Mouse (Mus musculus) liver, adult 10 weeks (tissue): ENCODE measurements around the gene Tnnc2. TPM values are rescaled to one million over a fixed set of nuclear protein-coding genes. Genes with fewer than 3 reads are reported as not detected.

Experiments used
- polyA plus RNA-seq: library from polyadenylated mRNA; stranded (reverse); fragments of 350-450 nt; fragmentation: Illumina TruSeq; extraction: RNeasy Lipid Tissue Mini Kit (QIAGEN cat#74804); gene quantifications from one replicate; pipeline ENCODE4 v1.2.3, GENCODE M21; 2014; ENCODE audit warnings: low read depth, low replicate concordance

Gene Tnnc2
- not detected for polyA plus RNA-seq

DNA sequence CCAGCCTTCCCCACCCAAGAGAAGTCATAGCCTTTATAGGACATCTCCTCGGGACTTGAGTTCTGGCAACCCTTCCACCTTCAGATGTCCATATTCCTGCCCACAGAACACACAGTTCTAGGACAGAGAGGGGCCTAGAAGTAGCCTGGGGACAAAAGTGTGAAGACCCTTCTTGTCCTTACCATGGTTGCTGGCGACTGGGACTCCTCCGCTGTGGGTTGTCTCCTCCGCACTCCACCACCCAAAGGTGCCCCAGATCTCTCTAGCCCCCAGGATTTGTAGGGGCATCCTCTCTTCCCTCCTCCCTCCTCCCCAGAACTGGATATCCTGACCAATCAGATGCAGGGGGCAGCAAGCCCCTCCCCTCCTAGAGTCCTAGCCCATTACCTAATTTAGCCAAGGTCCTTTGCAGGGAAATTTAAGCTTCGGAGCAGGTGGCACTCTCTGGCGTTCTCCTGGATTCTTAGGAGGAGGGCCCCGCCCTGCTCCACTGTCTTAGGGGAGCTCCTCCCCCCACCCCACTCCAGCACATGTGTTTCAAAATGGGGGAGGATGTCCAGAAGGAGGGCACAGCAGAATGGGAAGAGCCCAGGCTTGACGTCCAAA lies at the start of gene Tnnc2:
Gene Tnnc2 (minus strand): TSS at position 487 of the 606 bp plus-strand sequence.

GRCm38 (mm10) chr2:164828437-164828836 lies 48.7 kb upstream of the Tnnc2 start, which contains the start of gene Spata25:
Spata25 (minus strand) TSS chr2:164828537.

DNA sequence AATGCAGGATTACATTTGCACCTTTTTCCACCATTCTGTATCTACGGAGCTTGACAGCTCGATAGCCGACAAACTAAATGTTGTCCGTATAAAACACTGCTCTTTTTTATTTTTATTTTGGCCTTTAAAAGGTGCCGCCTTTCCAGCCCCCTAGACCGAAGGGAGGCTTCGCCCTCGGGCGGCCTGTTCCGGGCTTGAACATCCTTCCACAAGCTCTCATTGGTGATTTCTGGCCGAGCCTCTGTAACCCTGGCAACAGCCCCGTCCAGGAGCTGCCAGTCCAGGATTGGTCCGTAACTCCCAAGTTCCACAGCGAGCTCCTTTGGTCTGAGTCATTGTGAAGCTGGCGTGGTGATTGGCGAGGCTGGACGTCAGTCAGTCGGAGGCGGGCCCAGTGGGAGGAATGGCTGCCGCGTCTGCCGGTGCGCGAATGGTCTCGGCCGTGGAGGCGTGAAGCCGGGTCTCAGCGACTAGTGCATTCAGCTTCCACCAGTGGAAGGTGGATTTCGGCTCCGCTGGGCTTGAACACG lies 42.9 kb upstream of the Tnnc2 start, which contains the start of gene Zswim1:
Gene Zswim1 (plus strand): TSS at position 51 of the 530 bp plus-strand sequence.

GRCm38 (mm10) chr2:164804533-164805331 lies 25.0 kb upstream of the Tnnc2 start, which contains the start of the genes Acot8 and Zswim3:
Acot8 (minus strand) TSS chr2:164804882.
Zswim3 (plus strand) TSS chr2:164805098.

GRCm38 (mm10) chr2:164785481-164786387 lies 6.0 kb upstream of the Tnnc2 start, which contains the start of gene Snx21:
Snx21 (plus strand) TSS chr2:164785823.

DNA sequence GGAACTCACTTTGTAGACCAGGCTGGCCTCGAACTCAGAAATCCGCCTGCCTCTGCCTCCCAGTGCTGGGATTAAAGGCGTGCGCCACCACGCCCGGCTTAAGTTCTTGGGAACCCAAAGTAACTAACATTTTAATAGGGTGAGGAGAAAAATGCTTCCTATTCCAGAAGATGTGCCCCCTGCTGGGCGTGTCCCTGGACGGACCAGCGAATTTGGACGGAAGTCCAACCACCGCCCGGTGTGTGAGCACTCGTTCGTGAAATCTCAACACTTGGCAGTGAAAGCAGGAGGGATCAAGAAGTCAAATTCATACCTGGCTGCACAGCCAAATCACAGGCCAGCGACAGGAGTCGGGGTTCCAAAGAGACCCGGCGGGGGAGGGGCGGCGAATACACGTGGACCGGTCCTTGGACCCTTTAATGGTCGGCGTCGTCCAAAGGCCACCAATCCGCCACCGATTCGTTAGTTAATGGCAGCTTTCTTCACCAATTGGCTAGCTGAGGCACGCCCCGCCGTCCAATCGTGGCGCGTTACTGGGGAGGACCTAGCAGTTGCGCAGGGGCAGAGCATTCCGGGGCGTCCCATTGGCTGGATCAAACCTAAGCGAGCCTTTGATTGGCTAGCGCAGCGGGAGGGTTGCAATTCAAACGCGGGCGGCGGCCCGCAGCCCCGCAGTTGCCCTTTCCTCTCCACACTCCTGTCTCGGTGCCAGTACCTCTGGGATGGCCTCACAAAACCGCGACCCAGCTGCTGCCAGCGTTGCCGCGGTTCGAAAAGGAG lies 10.3 kb downstream of the Tnnc2 start, which contains the start of gene Ube2c:
Gene Ube2c (plus strand): TSS at position 641 of the 780 bp plus-strand sequence.

DNA sequence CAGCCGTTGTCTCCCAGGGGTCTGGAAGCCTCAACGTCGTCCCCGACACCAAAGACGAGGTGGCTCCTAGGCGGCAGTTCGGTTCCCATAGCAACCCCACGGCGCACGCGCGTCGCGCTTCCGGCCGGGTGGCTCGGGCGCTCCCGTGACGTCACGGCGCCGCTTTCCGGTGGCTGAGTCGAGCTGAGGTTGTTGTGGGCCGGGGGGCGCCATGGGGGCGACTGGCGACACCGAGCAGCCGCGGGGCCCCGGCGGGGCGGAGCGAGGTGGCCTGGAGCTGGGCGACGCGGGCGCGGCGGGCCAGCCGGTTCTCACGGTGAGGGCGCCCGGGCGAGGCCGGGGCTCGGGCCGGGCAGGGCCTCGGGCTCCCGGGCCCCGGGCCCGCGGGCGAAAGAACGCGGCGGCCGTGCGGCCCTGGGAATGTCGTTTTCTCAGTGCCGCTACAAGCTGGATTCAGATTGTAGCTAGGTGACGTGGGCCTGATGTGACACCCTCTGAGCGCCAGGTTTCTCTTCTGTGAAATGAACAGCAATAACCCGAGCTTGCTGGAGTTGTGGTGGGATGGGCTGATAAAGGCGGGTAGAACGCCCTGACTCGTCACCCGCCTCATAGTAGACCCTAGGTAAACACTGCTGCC lies 33.8 kb downstream of the Tnnc2 start, which contains the start of the genes Wfdc3 and Dnttip1:
Gene Wfdc3 (minus strand): TSS at position 89 of the 637 bp plus-strand sequence.
Gene Dnttip1 (plus strand): TSS at position 141 of the 637 bp plus-strand sequence.

Other genes with a start within 250 kb of the Tnnc2 start
- not detected for gene Wfdc2, start 217.6 kb downstream of the Tnnc2 start, polyA plus RNA-seq
- not detected for gene Spint3, start 206.5 kb downstream of the Tnnc2 start, polyA plus RNA-seq
- not detected for gene Wfdc6a, start 194.5 kb downstream of the Tnnc2 start, polyA plus RNA-seq
- gene Eppin, start 186.4 kb downstream of the Tnnc2 start, polyA plus RNA-seq, result not detected
- not detected for gene Wfdc6b, start 166.4 kb downstream of the Tnnc2 start, polyA plus RNA-seq
- not detected for gene Wfdc8, start 166.3 kb downstream of the Tnnc2 start, polyA plus RNA-seq
- gene Wfdc16, start 141.2 kb downstream of the Tnnc2 start, polyA plus RNA-seq, result 0.37 TPM
- not detected for gene Wfdc10, start 123.9 kb downstream of the Tnnc2 start, polyA plus RNA-seq
- gene Wfdc9, start 123.4 kb downstream of the Tnnc2 start, polyA plus RNA-seq, result not detected
- gene Wfdc11, start 105.9 kb downstream of the Tnnc2 start, polyA plus RNA-seq, result not detected
- not detected for gene Wfdc13, start 94.9 kb downstream of the Tnnc2 start, polyA plus RNA-seq
- gene Spint4, start 81.5 kb downstream of the Tnnc2 start, polyA plus RNA-seq, result not detected
- not detected for gene Spint5, start 64.7 kb downstream of the Tnnc2 start, polyA plus RNA-seq
- not detected for gene Wfdc3, start 34.0 kb downstream of the Tnnc2 start, polyA plus RNA-seq
- 1.6 TPM for gene Dnttip1, start 34.0 kb downstream of the Tnnc2 start, polyA plus RNA-seq
- gene Ube2c, start 10.1 kb downstream of the Tnnc2 start, polyA plus RNA-seq, result not detected
- gene Snx21, start 5.9 kb upstream of the Tnnc2 start, polyA plus RNA-seq, result 1.1 TPM
- 0.93 TPM for gene Acot8, start 24.9 kb upstream of the Tnnc2 start, polyA plus RNA-seq
- 0.90 TPM for gene Zswim3, start 25.1 kb upstream of the Tnnc2 start, polyA plus RNA-seq
- gene Zswim1, start 42.7 kb upstream of the Tnnc2 start, polyA plus RNA-seq, result 0.95 TPM
- not detected for gene Spata25, start 48.6 kb upstream of the Tnnc2 start, polyA plus RNA-seq
- 46.3 TPM for gene Ctsa, start 52.9 kb upstream of the Tnnc2 start, polyA plus RNA-seq
- not detected for gene Neurl2, start 53.5 kb upstream of the Tnnc2 start, polyA plus RNA-seq
- gene Pltp, start 77.7 kb upstream of the Tnnc2 start, polyA plus RNA-seq, result 3.6 TPM
- gene Pcif1, start 99.3 kb upstream of the Tnnc2 start, polyA plus RNA-seq, result 3.5 TPM
- gene Zfp335, start 131.8 kb upstream of the Tnnc2 start, polyA plus RNA-seq, result 0.40 TPM
- gene Mmp9, start 160.8 kb upstream of the Tnnc2 start, polyA plus RNA-seq, result not detected
- 1.8 TPM for gene Slc12a5, start 180.8 kb upstream of the Tnnc2 start, polyA plus RNA-seq